Comparison of ENCODE assay signal across 10 mouse cellular contexts in genomic region chr6:134923670-134924069, GRCm38 (mm10). TPM values are rescaled to one million over a fixed set of nuclear protein-coding genes. Genes with fewer than 3 reads are reported as not detected.
A peak's percentile ranks its signal among the peaks of the same experiment; 100 is the strongest.
DNase-seq lines count a peak whose midpoint lies in the region; ATAC-seq and TF ChIP-seq lines count a peak whose summit lies in the region.
"Had no signal": no experiment of that assay in that cellular context is flagged by ENCODE, and none has a peak within 500 bp of the region (broad histone marks: within the 10 kb centered on the region; RNA-seq: fewer than 3 reads in every experiment).

No protein-coding gene starts in this region.

- H3K27ac ChIP-seq in intestine, postnatal 0 days (ENCODE audit: low read depth, low read length) = no peak overlapping the region
- H3K27ac ChIP-seq in intestine, embryonic 15.5 days = no peak overlapping the region
- H3K27ac ChIP-seq in embryonic facial prominence, embryonic 15.5 days (replicated peaks) = no peak overlapping the region
- no peak overlapping the region for H3K27ac ChIP-seq in hindbrain, embryonic 15.5 days (replicated peaks)
- no peak overlapping the region for H3K27ac ChIP-seq in midbrain, embryonic 16.5 days (ENCODE audit: low read length)

- H3K9ac ChIP-seq in intestine, postnatal 0 days (ENCODE audit: low read depth, low read length) = no peak overlapping the region
- no peak overlapping the region for H3K9ac ChIP-seq in intestine, embryonic 15.5 days
- H3K9ac ChIP-seq in embryonic facial prominence, embryonic 15.5 days = no peak overlapping the region
- H3K9ac ChIP-seq in hindbrain, embryonic 15.5 days = 0 out of 2 replicates have a peak overlapping the region, but pooled peaks have one; percentile 7
- 0 out of 2 replicates have a peak overlapping the region, but pooled peaks have one; percentile 20 for H3K9ac ChIP-seq in midbrain, embryonic 16.5 days (ENCODE audit: low read depth, low read length)

- no peak for TF ChIP-seq CTCF in intestine, postnatal 0 days (IDR thresholded peaks at IDR 0.05; ENCODE audit: low read depth)

- H3K27me3 ChIP-seq in intestine, postnatal 0 days (replicated peaks; ENCODE audit: control insufficient read depth, insufficient read depth, low read length) = no peaks in the 10 kb centered on the region
- no peaks in the 10 kb centered on the region for H3K27me3 ChIP-seq in intestine, embryonic 15.5 days (replicated peaks)
- H3K27me3 ChIP-seq in embryonic facial prominence, embryonic 15.5 days = no peaks in the 10 kb centered on the region
- no peaks in the 10 kb centered on the region for H3K27me3 ChIP-seq in hindbrain, embryonic 15.5 days
- H3K27me3 ChIP-seq in midbrain, embryonic 16.5 days (ENCODE audit: control insufficient read depth, insufficient read depth, low read depth, low read length) = no peaks in the 10 kb centered on the region

- no peaks in the 10 kb centered on the region for H3K4me1 ChIP-seq in intestine, postnatal 0 days (replicated peaks; ENCODE audit: control insufficient read depth, insufficient read depth, low read length)
- peaks cover 12% of the 10 kb centered on the region; the same call in 1 of the 2 replicates for H3K4me1 ChIP-seq in intestine, embryonic 15.5 days (replicated peaks)
- H3K4me1 ChIP-seq in embryonic facial prominence, embryonic 15.5 days = peaks cover 42% of the 10 kb centered on the region
- H3K4me1 ChIP-seq in hindbrain, embryonic 15.5 days (replicated peaks) = peaks cover 45% of the 10 kb centered on the region
- peaks cover 32% of the 10 kb centered on the region for H3K4me1 ChIP-seq in midbrain, embryonic 16.5 days (ENCODE audit: control insufficient read depth, insufficient read depth, low read length)

- H3K36me3 ChIP-seq in intestine, postnatal 0 days (ENCODE audit: control insufficient read depth, insufficient read depth) = 0 out of 2 replicates have a peak, but pooled peaks cover 7% of the 10 kb centered on the region
- H3K36me3 ChIP-seq in intestine, embryonic 15.5 days = no peaks in the 10 kb centered on the region
- H3K36me3 ChIP-seq in embryonic facial prominence, embryonic 15.5 days = no peaks in the 10 kb centered on the region
- no peaks in the 10 kb centered on the region for H3K36me3 ChIP-seq in hindbrain, embryonic 15.5 days
- H3K36me3 ChIP-seq in midbrain, embryonic 16.5 days (ENCODE audit: control insufficient read depth, insufficient read depth, low read length) = no peaks in the 10 kb centered on the region

- H3K4me2 ChIP-seq in intestine, postnatal 0 days (replicated peaks; ENCODE audit: low read depth) = peak overlapping the region; percentile 97
- H3K4me2 ChIP-seq in intestine, embryonic 15.5 days (replicated peaks) = no peak overlapping the region
- peak overlapping the region; percentile 34; the same call in 1 of the 2 replicates for H3K4me2 ChIP-seq in embryonic facial prominence, embryonic 15.5 days (replicated peaks)
- H3K4me2 ChIP-seq in hindbrain, embryonic 15.5 days = peak overlapping the region; percentile 39
- H3K4me2 ChIP-seq in midbrain, embryonic 16.5 days (ENCODE audit: low read length) = peak overlapping the region; percentile 43

- no peaks in the 10 kb centered on the region for H3K9me3 ChIP-seq in intestine, postnatal 0 days (ENCODE audit: control insufficient read depth)
- H3K9me3 ChIP-seq in intestine, embryonic 15.5 days = no peaks in the 10 kb centered on the region
- H3K9me3 ChIP-seq in embryonic facial prominence, embryonic 15.5 days (replicated peaks) = no peaks in the 10 kb centered on the region
- H3K9me3 ChIP-seq in hindbrain, embryonic 15.5 days = no peaks in the 10 kb centered on the region
- no peaks in the 10 kb centered on the region for H3K9me3 ChIP-seq in midbrain, embryonic 16.5 days (replicated peaks; ENCODE audit: control insufficient read depth, low read length, poor library complexity, severe bottlenecking)
- H3K9me3 ChIP-seq: G1E had no signal

- H3K4me3 ChIP-seq in intestine, postnatal 0 days (ENCODE audit: low read depth, low read length) = 0 out of 2 replicates have a peak overlapping the region, but pooled peaks have one; percentile 4
- H3K4me3 ChIP-seq in intestine, embryonic 15.5 days (replicated peaks) = no peak overlapping the region
- H3K4me3 ChIP-seq in embryonic facial prominence, embryonic 15.5 days (replicated peaks) = no peak overlapping the region; the same call in 1 of the 2 replicates
- peak overlapping the region; percentile 17 for H3K4me3 ChIP-seq in hindbrain, embryonic 15.5 days
- H3K4me3 ChIP-seq in midbrain, embryonic 16.5 days (ENCODE audit: low read depth, low read length) = peak overlapping the region; percentile 12; the same call in 1 of the 2 replicates

- 67% methylated on average over 4 of the region's 4 CpGs for WGBS in intestine, postnatal 0 days
- 83% methylated on average over 4 of the region's 4 CpGs for WGBS in intestine, embryonic 15.5 days
- WGBS in embryonic facial prominence, embryonic 15.5 days = 51% methylated on average over 4 of the region's 4 CpGs
- 65% methylated on average over 4 of the region's 4 CpGs for whole genome bisulfite sequencing in hindbrain, embryonic 15.5 days
- 71% methylated on average over 4 of the region's 4 CpGs for WGBS in midbrain, embryonic 16.5 days

- no peak for DNase-seq in layer of hippocampus, adult 8-10 months (ENCODE audit: low spot score in 2 of 2)
- no peak for DNase-seq in cerebellum, postnatal 36 days
- no peak for DNase-seq in retina, embryonic 14.5 days (ENCODE audit: low spot score)
- DNase-seq: thymus, adult 18-20 months had no signal

- ATAC-seq in intestine, postnatal 0 days = no peak
- no peak for ATAC-seq in intestine, embryonic 15.5 days
- ATAC-seq in embryonic facial prominence, embryonic 15.5 days (ENCODE audit: insufficient number of reproducible peaks, low FRiP score, low TSS enrichment, low read depth) = no peak
- no peak for ATAC-seq in hindbrain, embryonic 15.5 days (ENCODE audit: low FRiP score, low read depth)
- no peak for ATAC-seq in midbrain, embryonic 16.5 days

RNA-seq across cellular contexts. Expression of gene Cdkn1b, which starts 3.5 kb away (rescaled TPM):
- polyA plus RNA-seq in intestine, postnatal 0 days (2015; fragmentation: Nextera tagmentation; extraction: Ambion mirVana) = 14.8 and 15.3 TPM in 2 replicates
- polyA plus RNA-seq in intestine, embryonic 15.5 days (2015; fragmentation: Nextera tagmentation; extraction: Ambion mirVana) = 15.3 and 15.9 TPM in 2 replicates
- polyA plus RNA-seq in embryonic facial prominence, embryonic 15.5 days (2015; fragmentation: Nextera tagmentation; extraction: Ambion mirVana) = 17.0 and 18.8 TPM in 2 replicates
- polyA plus RNA-seq in hindbrain, embryonic 15.5 days (2015; fragmentation: Nextera tagmentation; extraction: Ambion mirVana) = 17.0 and 21.8 TPM in 2 replicates
- polyA plus RNA-seq in midbrain, embryonic 16.5 days (2015; fragmentation: Nextera tagmentation; extraction: Ambion mirVana) = 20.7 and 22.6 TPM in 2 replicates
- 10 to 100 TPM; 35.4 to 46.5 (median 40.5) TPM for total RNA-seq in layer of hippocampus, adult 8-10 months (2022)

RNA-seq across cellular contexts. Expression of gene Gpr19, which starts 25.3 kb away (rescaled TPM):
- 6.5 and 7.3 TPM in 2 replicates for polyA plus RNA-seq in intestine, postnatal 0 days (2015; fragmentation: Nextera tagmentation; extraction: Ambion mirVana)
- 10.4 and 10.6 TPM in 2 replicates for polyA plus RNA-seq in intestine, embryonic 15.5 days (2015; fragmentation: Nextera tagmentation; extraction: Ambion mirVana)
- 6.8 and 7.4 TPM in 2 replicates for polyA plus RNA-seq in embryonic facial prominence, embryonic 15.5 days (2015; fragmentation: Nextera tagmentation; extraction: Ambion mirVana)
- polyA plus RNA-seq in hindbrain, embryonic 15.5 days (2015; fragmentation: Nextera tagmentation; extraction: Ambion mirVana) = 34.3 and 34.5 TPM in 2 replicates
- 44.7 and 46.8 TPM in 2 replicates for polyA plus RNA-seq in midbrain, embryonic 16.5 days (2015; fragmentation: Nextera tagmentation; extraction: Ambion mirVana)
- total RNA-seq in layer of hippocampus, adult 8-10 months (2022) = 10 to 100 TPM; 25.3 to 28.9 (median 27.3) TPM

RNA-seq across cellular contexts. Expression of gene Apold1, which starts 57.8 kb away (rescaled TPM):
- polyA plus RNA-seq in intestine, postnatal 0 days (2015; fragmentation: Nextera tagmentation; extraction: Ambion mirVana) = 2.2 and 3.2 TPM in 2 replicates
- polyA plus RNA-seq in intestine, embryonic 15.5 days (2015; fragmentation: Nextera tagmentation; extraction: Ambion mirVana) = 3.5 and 3.6 TPM in 2 replicates
- 4.6 and 5.0 TPM in 2 replicates for polyA plus RNA-seq in embryonic facial prominence, embryonic 15.5 days (2015; fragmentation: Nextera tagmentation; extraction: Ambion mirVana)
- polyA plus RNA-seq in hindbrain, embryonic 15.5 days (2015; fragmentation: Nextera tagmentation; extraction: Ambion mirVana) = 3.6 and 4.1 TPM in 2 replicates
- 4.2 and 5.5 TPM in 2 replicates for polyA plus RNA-seq in midbrain, embryonic 16.5 days (2015; fragmentation: Nextera tagmentation; extraction: Ambion mirVana)
- 1 to 10 TPM; 2.5 to 3.2 (median 3.1) TPM for total RNA-seq in layer of hippocampus, adult 8-10 months (2022)

Comparison
In these comparisons a context has a peak if more than half of its experiments do, and no peak if none do; other contexts are left out.
1. H3K4me3 ChIP-seq: peak in intestine, postnatal 0 days (single experiment), hindbrain, embryonic 15.5 days (single experiment) and midbrain, embryonic 16.5 days (single experiment); none in intestine, embryonic 15.5 days (single experiment) and embryonic facial prominence, embryonic 15.5 days (single experiment).
2. H3K9ac ChIP-seq: peak in hindbrain, embryonic 15.5 days (single experiment) and midbrain, embryonic 16.5 days (single experiment); none in intestine, postnatal 0 days (single experiment), intestine, embryonic 15.5 days (single experiment) and embryonic facial prominence, embryonic 15.5 days (single experiment).